Mouse (Mus musculus): ENCODE results near the gene Crnkl1. TPM values are rescaled to one million over a fixed set of nuclear protein-coding genes. Genes with fewer than 3 reads are reported as not detected.

The Crnkl1 gene
- polyA plus RNA-seq, 1 experiment: 35.8 TPM

DNA sequence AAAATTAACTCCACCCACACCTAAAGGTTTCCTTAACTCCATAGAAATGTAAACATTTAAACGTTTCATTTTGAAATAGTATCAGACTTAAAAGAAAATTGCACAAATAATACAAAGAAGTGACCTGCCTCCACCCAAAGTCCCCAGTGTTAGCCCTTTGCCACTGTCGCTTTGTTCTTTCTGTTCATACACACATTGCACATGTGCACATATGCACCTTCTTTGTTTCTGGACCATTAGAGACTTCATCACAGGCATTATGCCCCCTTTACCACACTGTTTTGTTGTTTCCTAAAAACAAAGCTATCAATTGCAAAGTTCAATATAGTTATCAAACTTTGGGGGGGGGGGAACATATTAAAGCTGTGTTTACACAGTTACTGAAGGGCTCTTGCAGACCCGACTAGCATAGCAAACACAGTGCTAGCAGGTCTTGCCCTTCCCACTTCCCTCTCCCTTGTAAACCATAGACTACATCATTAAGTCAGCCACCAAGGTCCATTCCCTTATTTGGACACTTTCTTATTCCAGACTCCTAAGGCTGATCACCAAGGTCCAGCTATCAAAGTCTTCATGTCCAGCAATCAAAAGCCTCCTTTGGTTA lies 59.8 kb downstream of the Crnkl1 start:
- Histone ChIP-seq H3K27me3 (ENCODE audit: control insufficient read depth, insufficient read depth, low read length, poor library complexity, severe bottlenecking) (no peaks in the 10 kb centered on the region), H3K36me3 (ENCODE audit: control insufficient read depth, insufficient read depth, low read length, poor library complexity, severe bottlenecking) (no peaks in the 10 kb centered on the region), H3K4me1 (ENCODE audit: control insufficient read depth, insufficient read depth, low read length) (no peaks in the 10 kb centered on the region), H3K9ac (ENCODE audit: low read depth, poor library complexity, severe bottlenecking) (no peak overlapping the region), H3K9me3 (replicated peaks; ENCODE audit: control insufficient read depth, insufficient read depth, low read length, poor library complexity, severe bottlenecking) (no peaks in the 10 kb centered on the region), H3K4me3 (ENCODE audit: low read depth, low read length) (no peak overlapping the region), H3K27ac (ENCODE audit: insufficient read depth, low read length) (no peak overlapping the region)
- no peak for TF ChIP-seq EP300 (IDR thresholded peaks at IDR 0.05; ENCODE audit: insufficient read depth, low read depth, low read length)
- no peak for TF ChIP-seq POLR2A (IDR thresholded peaks at IDR 0.05; ENCODE audit: insufficient read depth, low read length)
- TF ChIP-seq CTCF (IDR thresholded peaks at IDR 0.05; ENCODE audit: low read depth, low read length): no peak

- Histone ChIP-seq H3K4me3 (ENCODE audit: low read depth, low read length) (no peak overlapping the region), H3K9ac (ENCODE audit: low read depth, poor library complexity, severe bottlenecking) (no peak overlapping the region), H3K36me3 (ENCODE audit: control insufficient read depth, insufficient read depth, low read length, poor library complexity, severe bottlenecking) (no peaks in the 10 kb centered on the region), H3K27ac (ENCODE audit: insufficient read depth, low read length) (no peak overlapping the region), H3K27me3 (ENCODE audit: control insufficient read depth, insufficient read depth, low read length, poor library complexity, severe bottlenecking) (no peaks in the 10 kb centered on the region), H3K9me3 (replicated peaks; ENCODE audit: control insufficient read depth, insufficient read depth, low read length, poor library complexity, severe bottlenecking) (no peaks in the 10 kb centered on the region), H3K4me1 (ENCODE audit: control insufficient read depth, insufficient read depth, low read length) (no peaks in the 10 kb centered on the region)
- TF ChIP-seq EP300 (IDR thresholded peaks at IDR 0.05; ENCODE audit: insufficient read depth, low read depth, low read length): no peak
- no peak for TF ChIP-seq CTCF (IDR thresholded peaks at IDR 0.05; ENCODE audit: low read depth, low read length)
- TF ChIP-seq POLR2A (IDR thresholded peaks at IDR 0.05; ENCODE audit: insufficient read depth, low read length): no peak
These were observed 60.9 kb downstream of the Crnkl1 start for GRCm38 (mm10) chr2:145873953-145874352.

GRCm38 (mm10) chr2:145872099-145872498 lies 62.7 kb downstream of the Crnkl1 start:
- Histone ChIP-seq H3K9ac (ENCODE audit: low read depth, poor library complexity, severe bottlenecking) (no peak overlapping the region), H3K4me1 (ENCODE audit: control insufficient read depth, insufficient read depth, low read length) (no peaks in the 10 kb centered on the region), H3K4me3 (ENCODE audit: low read depth, low read length) (no peak overlapping the region), H3K27ac (ENCODE audit: insufficient read depth, low read length) (no peak overlapping the region), H3K36me3 (ENCODE audit: control insufficient read depth, insufficient read depth, low read length, poor library complexity, severe bottlenecking) (no peaks in the 10 kb centered on the region), H3K27me3 (ENCODE audit: control insufficient read depth, insufficient read depth, low read length, poor library complexity, severe bottlenecking) (no peaks in the 10 kb centered on the region), H3K9me3 (replicated peaks; ENCODE audit: control insufficient read depth, insufficient read depth, low read length, poor library complexity, severe bottlenecking) (no peaks in the 10 kb centered on the region; the same call in 1 of the 2 replicates)
- TF ChIP-seq CTCF (IDR thresholded peaks at IDR 0.05; ENCODE audit: low read depth, low read length) (no peak), POLR2A (IDR thresholded peaks at IDR 0.05; ENCODE audit: insufficient read depth, low read length) (no peak), EP300 (IDR thresholded peaks at IDR 0.05; ENCODE audit: insufficient read depth, low read depth, low read length) (no peak)

- H3K36me3 ChIP-seq (ENCODE audit: control insufficient read depth, insufficient read depth, low read length, poor library complexity, severe bottlenecking): no peaks in the 10 kb centered on the region
- no peak for TF ChIP-seq POLR2A (IDR thresholded peaks at IDR 0.05; ENCODE audit: insufficient read depth, low read length)
- no peak overlapping the region for H3K27ac ChIP-seq (ENCODE audit: insufficient read depth, low read length)
- no peaks in the 10 kb centered on the region; the same call in 1 of the 2 replicates for H3K9me3 ChIP-seq (replicated peaks; ENCODE audit: control insufficient read depth, insufficient read depth, low read length, poor library complexity, severe bottlenecking)
- no peak overlapping the region for H3K9ac ChIP-seq (ENCODE audit: low read depth, poor library complexity, severe bottlenecking)
- no peaks in the 10 kb centered on the region for H3K27me3 ChIP-seq (ENCODE audit: control insufficient read depth, insufficient read depth, low read length, poor library complexity, severe bottlenecking)
- H3K4me1 ChIP-seq (ENCODE audit: control insufficient read depth, insufficient read depth, low read length): no peaks in the 10 kb centered on the region
- H3K4me3 ChIP-seq (ENCODE audit: low read depth, low read length): no peak overlapping the region
These were observed 63.5 kb downstream of the Crnkl1 start for GRCm38 (mm10) chr2:145871308-145871707.

Other genes with a start within 250 kb of the Crnkl1 start
- 114 and 119 TPM in 2 replicates for gene Naa20, start 32.9 kb downstream of the Crnkl1 start, polyA plus RNA-seq (2011; ENCODE audit: insufficient read depth, insufficient read length, low read depth, missing spikeins)
- gene Cfap61, start 230 bp downstream of the Crnkl1 start, polyA plus RNA-seq (2011; ENCODE audit: insufficient read depth, insufficient read length, low read depth, missing spikeins): 1.1 and 2.4 TPM in 2 replicates

Data from ES-Bruce4 (cell line).